Mouse (Mus musculus): ENCODE measurements around the gene Scn8a.
"Not testable (repeated sequence)": the region's sequence is repeated elsewhere in the genome, so short reads cannot be mapped to it uniquely, and the experiment has no call there.

The Scn8a gene

DNA sequence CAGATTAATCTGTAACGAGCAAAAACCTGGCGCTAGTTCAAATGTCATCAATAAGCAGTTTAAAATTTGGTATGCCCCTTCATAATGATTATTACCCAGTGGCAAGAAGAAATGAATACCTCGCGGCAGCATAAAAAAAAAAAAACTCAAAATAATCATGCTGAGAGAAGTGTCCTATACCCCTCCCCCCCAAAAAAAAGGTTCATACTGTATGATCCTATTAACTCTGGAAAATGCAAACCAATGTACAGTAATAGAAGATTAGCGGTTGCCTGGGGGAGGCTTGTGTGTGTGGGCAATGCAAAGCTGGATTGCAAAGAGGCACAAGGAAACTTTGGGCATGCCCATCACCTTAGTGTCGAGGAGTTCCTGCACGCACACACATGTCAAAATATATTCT lies at the start of gene Scn8a:
Scn8a (plus strand) TSS at position 301 of the 400 bp plus-strand sequence.
- no peak for DNase-seq

DNA sequence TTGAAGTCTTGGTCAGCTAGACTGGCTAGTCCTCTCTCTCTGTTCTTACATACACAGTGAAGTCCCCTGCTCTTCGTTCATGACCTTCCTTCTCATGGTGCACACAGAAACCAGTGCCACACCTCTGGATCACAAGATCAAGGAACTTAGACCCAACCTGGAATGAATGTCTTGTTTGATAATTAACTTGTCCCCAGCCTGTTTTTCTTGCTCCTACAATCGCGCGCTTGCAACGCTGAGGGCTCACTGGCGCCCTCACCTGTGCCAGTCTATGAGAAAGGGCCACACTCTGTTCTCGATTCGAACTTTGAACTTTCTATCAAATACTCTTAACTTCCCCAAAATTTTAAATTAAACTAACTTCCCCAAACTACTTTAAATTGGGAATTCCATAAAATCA lies 47.8 kb upstream of the Scn8a start:
- DNase-seq, result no peak

DNA sequence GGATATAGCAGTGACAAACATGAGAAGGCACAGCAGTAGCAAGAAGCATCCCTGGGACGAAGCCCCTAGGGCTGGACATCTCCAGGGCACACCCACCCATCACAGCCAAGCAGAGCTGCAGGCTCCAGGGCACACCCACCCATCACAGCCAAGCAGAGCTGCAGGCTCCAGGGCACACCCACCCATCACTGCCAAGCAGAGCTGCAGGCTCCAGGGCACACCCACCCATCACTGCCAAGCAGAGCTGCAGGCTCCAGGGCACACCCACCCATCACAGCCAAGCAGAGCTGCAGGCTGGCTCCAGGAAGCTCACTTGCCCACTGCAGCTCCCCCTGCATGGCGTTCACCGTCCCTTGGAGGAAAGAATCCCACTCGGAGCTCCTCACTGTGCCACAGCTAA lies 47.3 kb upstream of the Scn8a start:
- not testable (repeated sequence) for DNase-seq

DNA sequence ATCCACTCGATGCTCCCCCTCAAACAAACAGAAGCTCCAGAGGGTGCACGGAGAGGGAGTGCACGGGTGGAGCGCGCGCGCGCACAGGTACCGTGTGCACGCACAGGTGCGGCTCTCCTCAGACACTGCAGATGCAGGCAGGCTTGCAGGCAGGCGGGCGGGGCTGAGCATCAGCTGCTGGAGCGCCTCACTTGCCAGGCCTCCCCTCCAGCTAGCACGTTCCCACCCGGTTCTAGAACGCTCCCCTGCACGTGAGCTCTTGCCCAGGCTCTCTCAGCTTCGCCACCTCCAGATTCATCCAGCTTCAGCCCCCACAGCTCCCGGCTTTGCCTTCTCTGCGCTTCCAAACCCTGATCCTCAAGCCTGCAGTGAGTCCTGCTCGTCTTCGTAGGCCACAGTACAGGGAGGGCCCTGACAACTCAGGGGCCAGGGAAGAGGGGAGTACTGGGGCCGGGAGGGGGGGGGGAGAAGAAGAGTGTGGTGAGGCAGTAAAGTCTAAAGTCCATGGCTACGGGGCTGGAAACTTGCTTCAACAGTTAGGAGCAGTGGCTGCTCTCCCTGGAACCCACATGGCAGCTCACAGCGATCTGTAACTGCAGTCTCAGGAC lies 44.3 kb upstream of the Scn8a start:
- no peak for DNase-seq

DNA sequence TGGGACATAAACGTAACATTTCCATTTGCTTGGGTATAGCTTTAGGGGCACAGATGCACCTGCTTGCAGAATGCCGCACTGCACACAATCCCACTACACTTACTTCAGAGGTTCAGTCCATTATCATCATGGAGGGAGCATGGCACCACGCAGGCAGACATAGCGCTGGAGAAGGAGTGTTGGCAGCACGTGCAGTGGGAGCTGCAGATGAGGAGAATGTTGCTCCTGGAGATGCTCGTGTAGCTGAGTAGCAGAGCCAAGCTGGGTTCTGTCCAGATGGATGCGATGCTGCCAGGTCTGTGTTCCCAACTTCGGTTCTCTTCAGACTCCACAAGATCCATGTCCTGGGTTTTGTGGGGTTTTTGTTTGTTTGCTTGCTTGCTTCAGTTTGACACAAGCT lies 43.6 kb upstream of the Scn8a start:
- DNase-seq, result no peak

DNA sequence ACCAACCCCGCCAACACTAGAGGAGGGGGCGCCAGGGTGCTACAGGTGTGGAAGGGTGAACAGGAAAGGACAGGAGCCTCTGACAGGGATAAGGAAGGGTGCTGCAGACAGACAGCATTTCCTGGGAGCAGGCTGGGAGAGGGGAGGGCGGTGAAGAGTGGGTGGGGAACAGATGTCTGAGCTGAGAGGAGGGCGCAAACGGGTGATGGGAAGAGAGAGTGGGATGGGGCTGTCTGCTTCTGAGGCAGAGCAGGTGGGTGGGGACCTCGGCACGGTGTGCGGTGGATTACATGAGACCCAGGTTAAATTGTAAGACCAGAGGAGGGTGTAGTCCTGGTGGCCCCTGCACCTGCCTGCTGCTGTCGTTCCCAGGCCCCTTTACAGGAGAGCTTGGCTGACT lies 39.9 kb upstream of the Scn8a start:
- DNase-seq, result no peak

DNA sequence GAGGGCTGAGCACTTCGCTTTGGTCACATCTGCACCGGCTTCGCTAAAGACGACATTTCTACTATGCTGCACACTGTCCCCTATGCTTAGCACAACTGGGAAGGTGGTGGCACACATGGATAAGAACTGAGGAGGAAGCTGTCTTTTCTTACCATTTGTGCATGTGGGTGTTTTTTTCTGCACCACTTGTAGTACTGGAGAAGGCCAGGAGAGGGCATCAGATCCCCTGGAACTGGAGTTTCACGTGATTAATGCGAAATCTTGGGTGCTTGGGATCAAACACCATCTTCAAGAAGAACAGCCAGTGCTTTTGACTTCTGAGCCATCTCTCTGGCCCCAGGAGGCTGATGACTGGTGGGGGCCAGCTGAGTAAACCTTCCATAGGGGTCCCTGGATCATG lies 39.0 kb upstream of the Scn8a start:
- peak; percentile 56 for DNase-seq

DNA sequence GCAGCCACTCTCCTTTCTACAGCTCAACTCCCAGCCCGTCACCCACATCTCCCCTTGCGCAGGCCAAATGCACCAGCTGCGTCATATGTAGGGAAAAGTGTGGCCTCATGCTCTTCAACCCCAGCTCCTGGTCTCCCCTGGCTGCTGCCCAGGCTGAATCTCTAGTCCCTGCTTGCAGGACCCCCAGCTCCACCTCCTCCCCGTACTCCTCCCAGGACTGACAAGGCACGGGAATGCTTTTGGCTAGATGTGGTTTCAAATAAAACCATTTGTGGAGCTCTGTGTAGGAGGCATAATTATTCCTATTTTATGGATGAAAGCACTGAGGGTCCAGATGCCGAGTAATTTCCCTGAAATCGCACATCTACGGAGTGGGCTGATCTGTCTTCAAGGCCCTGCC lies 37.5 kb upstream of the Scn8a start:
- DNase-seq, result no peak

DNA sequence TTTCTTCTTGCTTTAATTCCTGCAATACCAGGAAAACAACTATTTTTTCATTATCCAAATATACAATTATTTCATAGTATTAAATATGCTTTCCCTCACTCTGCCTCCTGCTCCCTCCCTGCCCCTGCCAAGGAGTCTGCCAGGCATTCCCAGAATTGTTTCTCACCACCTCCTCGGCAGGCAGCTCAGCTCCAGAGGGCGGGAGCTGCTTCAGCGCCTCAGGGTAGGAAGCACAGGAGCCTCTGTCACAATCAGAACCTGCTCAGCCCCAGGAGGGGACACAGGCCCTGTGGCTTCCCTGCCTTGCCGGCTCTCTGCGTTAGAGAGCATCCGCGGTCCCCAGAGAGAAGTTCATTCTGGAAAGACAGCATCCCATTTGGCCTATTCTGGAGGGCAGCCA lies 36.9 kb upstream of the Scn8a start:
- DNase-seq, result no peak

DNA sequence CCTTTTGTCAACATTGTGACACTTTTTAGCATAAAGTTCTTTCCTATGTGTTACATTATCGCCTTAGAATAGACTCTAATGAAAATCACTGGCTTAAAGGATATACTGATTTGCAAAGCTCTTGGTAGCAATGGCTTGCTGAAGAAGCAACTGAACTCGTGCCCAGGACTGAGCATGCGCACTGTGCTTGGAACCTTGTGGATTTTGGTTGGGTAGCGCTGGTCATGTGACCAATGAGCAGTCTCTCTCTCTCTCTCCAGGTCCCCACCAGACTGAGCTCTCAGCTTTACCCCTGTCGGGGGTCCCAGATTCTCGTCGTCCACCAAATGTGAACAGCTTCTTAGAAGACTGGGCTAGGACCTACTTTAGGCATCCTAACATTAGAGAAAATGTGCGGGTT lies 32.9 kb upstream of the Scn8a start:
- DNase-seq, result no peak

DNA sequence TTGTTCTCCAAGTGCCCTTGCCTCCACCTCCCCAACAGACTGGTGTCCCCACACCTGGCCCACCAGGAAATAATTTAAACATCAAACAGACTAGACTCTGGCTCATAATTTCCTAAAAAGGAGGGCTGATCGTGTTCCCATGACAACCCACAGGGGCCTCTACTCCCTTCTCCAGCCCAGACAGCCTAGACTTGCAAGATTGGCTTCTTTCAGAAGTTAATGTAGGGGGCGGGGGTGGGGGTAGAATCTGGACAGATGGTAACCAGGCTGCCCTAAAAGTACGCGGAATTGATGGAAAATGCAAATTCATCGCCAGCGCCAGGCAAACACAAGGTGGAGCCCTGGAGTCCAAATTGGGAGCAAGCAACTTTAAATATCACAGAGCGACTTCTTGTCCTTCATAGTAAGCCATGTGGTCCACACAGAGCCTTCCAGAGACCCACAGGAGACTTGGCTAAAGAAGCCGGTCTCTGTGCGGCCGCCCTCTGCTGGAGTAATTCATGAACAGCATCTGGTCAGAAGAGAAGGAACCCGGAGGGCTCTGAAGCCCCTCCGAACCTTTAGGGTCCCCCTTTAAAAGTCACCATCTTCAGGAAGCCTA lies 31.0 kb upstream of the Scn8a start:
- peak; percentile 49 for DNase-seq

DNA sequence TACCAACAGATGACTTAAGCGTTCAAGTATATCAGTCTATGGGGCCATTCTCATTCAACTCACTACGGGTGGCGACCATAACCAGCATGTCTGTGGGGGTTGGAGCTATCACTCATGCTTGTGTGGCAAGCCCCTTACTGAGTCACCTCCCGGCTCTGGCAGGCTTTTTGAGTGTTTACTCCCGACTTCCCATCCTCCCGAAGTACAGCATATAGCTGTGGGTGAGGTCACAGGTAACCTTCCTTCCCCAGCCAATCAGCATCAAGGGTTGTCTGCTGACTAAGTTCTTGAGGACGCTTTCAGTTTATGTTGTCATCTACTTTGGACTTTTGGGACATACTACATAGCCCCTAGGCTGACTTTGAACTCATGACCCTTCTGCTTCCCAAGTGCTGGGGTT lies 25.3 kb upstream of the Scn8a start:
- DNase-seq, result peak; percentile 21

DNA sequence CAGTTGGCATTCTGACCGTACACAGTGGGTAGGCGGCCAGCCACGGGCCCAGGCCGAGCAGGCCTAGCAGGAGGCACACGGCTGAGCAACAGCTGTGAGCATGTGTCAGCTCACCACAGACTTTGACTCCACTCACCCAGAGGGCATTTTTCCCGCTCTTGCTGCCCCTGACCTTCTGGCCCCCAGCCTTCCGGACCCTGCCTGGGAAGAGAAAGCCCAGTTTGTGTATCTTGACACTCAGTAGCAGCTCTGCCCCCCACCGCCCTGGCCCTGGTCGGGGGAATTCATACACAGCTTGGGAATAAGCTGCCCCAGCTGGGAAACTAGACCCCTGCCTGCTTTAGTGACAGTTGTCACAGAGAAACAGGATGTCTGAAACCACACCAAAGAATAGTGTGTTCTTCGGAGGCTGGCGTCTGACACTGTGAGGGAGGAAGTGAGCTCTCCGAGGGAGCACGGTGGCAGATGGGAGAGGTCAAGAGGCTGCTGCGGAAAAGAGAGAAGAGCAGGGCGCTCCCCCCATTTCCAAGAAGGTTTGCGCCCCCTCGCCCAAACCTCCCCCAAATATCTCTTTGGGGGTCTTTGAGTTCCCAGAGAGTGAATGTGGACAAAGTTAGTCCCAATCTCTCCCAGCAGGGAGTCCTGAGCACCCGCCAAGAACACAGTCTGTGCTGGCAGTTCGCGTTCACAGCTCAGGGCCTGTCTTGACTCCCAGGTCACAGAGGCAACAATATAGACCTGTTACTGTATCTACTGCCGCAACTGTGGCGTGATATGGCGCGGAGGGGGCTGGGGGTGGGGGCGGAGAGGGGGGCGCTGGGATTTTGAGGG lies 24.4 kb upstream of the Scn8a start:
- DNase-seq, result peak; percentile 82

DNA sequence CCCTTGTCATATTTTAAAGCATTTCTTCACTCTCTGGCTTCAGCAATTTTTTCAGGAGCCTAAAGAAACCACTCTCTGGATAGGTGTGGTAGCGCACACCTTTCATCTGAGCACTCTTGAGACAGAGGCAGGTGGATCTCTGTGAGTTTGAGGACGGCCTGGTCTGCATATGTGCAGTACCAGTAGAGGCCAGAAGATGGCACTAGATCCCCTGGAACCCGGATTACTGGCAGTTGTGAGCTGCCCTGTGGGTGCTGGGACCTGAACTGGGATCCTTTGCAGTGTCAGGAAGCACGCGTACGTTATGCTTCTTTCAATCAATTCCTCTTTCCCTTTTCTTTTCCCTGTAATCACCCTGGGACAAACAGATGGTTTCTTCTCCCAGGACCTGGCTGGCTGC lies 22.5 kb upstream of the Scn8a start:
- DNase-seq, result peak; percentile 15

DNA sequence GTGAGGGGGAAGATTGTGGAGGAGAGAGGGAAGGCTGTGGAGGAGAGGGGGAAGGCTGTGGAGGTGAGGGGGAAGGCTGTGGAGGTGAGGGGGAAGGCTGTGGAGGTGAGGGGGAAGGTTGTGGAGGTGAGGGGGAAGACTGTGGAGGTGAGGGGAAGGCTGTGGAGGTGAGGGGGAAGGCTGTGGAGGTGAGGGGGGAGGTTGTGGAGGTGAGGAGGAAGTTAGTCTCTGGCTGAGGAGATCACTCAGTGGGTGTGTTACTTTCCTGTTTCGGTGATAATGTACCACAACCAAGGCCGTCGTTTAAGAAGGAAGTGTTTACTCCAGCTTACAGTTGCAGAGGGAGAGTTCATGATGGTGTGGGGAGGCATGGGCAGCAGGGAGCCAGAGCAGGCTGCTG lies 12.1 kb upstream of the Scn8a start:
- DNase-seq, result no peak

DNA sequence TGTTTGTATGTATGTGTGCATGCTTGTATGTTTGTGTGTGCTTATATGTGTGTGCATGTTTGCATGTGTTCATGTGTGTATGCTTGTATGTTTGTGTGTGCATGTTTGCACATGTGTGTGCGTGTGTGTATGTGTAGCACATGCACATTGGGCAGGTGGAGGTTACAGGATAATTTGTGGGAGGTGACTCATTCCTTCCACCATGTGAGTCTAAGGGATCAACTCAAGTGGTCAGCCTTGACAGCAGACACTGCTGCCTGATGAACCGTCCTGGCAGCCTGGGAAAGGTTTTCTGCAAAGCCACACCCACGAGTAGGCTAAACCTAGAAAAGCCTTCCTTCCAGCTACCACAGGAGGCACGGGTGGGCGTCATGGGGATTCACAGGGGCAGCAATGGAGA lies 8.8 kb upstream of the Scn8a start:
- DNase-seq, result no peak

DNA sequence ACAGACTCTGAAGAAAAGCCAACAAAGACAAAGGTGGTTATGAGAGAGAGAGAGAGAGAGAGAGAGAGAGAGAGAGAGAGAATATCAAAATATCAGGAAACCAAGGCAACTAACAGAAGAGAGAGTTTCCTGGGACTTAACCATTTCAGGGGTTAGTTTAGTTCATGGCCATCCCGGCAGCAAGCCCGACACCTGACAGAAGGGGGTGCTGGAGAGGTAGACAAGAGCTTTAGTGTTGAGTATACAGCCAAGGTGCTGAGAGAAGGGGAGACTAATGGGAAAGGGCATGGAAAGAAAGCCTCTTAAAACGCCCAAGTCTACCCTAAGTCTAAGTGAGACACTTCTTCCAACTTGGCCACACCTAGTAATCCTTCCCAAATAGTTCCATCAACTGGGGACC lies 4.1 kb upstream of the Scn8a start:
- no peak for DNase-seq

DNA sequence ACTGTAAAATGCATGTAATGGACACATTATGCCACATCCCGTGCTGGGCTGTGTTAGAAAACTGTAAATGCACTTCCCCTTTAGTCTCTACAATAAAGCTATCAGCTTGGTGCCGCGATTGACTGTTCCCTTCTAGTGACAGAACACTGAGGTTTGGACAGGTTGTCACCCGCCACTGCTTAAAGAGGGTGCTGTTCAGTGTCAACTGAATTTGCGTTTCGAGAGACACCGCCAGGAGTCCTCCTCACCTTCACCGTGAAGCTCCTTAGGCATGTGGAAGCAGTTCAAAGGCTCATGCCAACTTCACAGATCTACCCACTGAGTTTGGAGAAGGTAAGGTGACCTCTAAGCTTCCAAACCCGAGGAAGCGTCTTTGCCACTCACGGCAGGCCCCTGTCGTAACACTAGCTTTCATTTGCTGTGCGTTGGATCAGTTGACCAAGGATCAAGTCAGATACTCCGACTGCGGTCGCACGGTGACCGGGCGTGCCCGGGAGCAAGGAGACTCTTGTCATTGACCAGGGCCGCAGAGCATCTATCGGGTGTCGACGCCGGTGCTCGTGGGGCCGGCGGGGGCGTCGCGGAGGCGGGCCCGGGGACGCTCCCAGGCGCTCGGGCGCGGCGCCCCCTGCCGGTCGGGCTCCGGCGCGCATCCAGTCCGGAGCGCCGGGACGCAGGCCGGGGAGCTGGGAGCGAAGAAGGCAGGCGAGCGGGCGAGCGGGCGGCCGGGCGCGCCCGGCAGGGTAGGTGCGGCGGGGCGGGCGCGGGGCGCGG lies 530 bp downstream of the Scn8a start:
- DNase-seq, result peak; percentile 56

DNA sequence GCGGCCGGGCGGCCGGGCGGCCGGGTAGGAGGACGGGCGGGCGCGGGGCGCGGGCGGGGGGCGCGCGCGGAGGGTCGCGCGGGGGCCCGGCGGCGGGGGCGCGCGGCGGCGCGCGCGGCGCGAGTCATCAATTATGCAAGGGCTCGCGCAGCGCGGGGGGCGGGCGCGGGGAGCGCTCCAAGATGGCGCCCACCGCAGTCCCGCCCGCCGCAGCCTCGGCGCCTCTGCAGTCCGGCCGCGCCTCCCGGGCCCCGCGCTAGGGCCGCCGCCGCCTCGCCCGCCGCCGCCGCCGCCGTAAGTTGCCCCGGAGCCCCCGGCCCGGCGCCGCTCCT lies 1.1 kb downstream of the Scn8a start:
- peak; percentile 4 for DNase-seq

DNA sequence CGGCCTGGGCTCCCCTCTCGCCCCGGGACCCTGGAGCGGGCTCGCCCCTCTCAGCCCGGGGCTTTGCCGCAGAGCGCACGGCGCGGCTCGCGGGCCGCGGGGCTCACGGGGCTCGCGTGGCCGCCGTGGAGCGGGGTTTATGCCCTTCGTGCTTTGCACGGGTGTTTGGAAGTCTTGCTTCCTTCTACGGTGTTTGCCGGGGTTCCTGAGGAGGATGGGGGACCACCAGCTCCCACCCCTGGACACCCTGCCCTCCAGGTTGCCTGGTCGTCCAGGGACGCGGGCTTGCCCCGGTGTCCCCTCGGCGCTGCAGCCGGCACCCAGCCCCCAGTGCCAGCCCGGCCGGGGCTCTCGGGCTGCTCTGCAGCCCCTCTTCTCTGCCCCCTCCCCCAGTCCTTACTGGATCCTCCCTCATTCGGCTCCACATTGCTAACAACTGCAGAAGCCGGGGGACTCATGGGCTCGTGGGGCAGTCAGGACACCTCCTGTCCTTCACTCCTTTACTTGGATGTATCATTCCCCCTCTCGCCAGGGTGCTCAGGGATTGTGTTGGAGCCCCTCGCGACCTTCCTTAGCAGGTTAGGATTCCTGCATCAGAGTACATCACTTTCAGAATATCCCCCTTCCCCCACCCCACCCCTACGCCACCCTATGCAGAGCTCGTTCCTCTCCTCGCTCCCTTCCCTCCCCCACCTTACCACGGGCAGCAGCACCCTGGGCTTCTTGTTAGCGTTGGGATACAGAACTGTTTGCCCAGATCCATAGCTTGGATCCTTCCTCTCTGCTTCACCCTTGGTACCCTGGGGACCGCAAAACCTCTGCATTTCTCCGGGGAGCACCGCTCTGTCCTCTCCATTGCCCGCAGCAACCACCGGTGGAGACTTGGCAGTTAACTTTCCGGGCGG lies 1.7 kb downstream of the Scn8a start:
- DNase-seq, result no peak

DNA sequence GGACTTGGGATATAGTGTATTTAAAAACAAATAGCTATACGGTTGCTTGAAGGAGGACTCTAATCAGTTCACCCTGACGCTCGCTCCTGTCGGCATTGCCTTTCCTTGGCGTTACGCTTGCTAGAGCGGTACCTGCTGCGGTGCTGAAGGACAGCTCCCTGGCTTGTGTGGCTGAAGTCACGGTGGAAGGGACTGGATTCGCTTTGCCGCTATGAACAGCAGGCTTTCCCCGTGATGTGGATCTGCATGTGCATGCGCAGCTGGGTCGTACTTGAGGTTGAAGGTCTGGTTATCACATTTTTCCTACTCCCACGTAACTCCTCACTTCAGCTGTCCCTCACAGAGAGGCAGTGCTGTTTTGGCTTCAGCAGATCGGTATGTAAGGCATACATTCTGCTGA lies 3.5 kb downstream of the Scn8a start:
- peak; percentile 67 for DNase-seq

DNA sequence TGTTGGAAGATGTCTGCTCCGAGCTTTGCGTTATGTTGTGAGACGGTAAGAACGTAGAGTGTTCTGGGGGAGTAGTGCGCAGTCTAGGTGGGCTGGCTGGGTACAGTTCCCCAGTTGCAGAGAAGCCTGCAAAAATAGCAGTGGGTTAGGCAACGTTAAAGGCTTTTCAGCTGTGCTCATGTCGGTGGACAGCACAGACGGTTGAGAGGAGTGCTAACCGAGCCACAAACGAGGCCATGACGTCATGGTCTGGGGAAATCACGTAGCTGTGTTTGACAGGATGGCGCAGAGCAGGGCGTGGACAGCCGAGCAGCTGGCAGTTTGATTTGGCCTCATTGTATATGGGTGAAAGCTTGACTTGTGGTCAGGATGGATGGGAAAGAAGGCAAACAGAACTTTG lies 9.4 kb downstream of the Scn8a start:
- no peak for DNase-seq

DNA sequence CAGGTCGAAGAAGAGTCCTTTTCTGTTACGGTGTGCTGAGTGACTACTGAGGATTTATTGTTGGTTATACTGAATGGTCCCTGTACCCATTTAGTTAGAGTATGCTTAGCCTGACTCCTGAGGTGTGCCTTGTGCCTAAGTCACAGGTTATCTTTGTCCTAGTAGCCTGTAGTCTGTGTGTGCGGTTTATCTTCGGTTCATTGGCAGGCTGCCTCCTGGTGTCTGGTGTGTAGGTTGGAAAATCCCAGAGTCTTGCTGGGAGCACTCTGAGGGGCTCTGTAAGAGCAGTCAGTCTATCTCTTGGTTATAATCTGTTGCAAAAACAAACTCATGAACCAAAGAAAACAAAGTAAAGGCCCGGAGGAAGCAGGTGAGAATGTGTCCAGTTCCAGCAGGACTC lies 11.7 kb downstream of the Scn8a start:
- DNase-seq, result no peak

All from thymus, postnatal 25 days (tissue).